Mouse (Mus musculus): ENCODE data around the gene Ube4a. TPM values are rescaled to one million over a fixed set of nuclear protein-coding genes. Genes with fewer than 3 reads are reported as not detected.

Ube4a gene
- polyA plus RNA-seq, 1 experiment from 2014 or later: 23.9 TPM

- Histone ChIP-seq H3K4me3 (no peak overlapping the region), H3K9me3 (no peaks in the 10 kb centered on the region), H3K27me3 (0 out of 2 replicates have a peak, but pooled peaks cover 3% of the 10 kb centered on the region), H3K36me3 (no peaks in the 10 kb centered on the region), H3K4me2 (no peak overlapping the region), H3K9ac (no peak overlapping the region), H3K4me1 (peaks cover 8% of the 10 kb centered on the region; the same call in 1 of the 2 replicates), H3K27ac (no peak overlapping the region)
- ATAC-seq (ENCODE audit: insufficient number of reproducible peaks, low FRiP score, low TSS enrichment, low read depth): no peak
- 88% methylated on average over 7 of the region's 7 CpGs for WGBS
These were observed 31.2 kb upstream of the Ube4a start for GRCm38 (mm10) chr9:44996590-44996989.

GRCm38 (mm10) chr9:44994962-44995361, 29.6 kb upstream of the Ube4a start:
- Histone ChIP-seq H3K9me3 (no peaks in the 10 kb centered on the region), H3K9ac (no peak overlapping the region), H3K4me3 (no peak overlapping the region), H3K27me3 (0 out of 2 replicates have a peak, but pooled peaks cover 3% of the 10 kb centered on the region), H3K4me2 (no peak overlapping the region), H3K27ac (no peak overlapping the region), H3K4me1 (peaks cover 8% of the 10 kb centered on the region; the same call in 1 of the 2 replicates), H3K36me3 (no peaks in the 10 kb centered on the region)
- WGBS: 63% methylated on average over 4 of the region's 4 CpGs
- no peak for ATAC-seq (ENCODE audit: insufficient number of reproducible peaks, low FRiP score, low TSS enrichment, low read depth)

GRCm38 (mm10) chr9:44993268-44993667, 27.9 kb upstream of the Ube4a start:
- Histone ChIP-seq H3K4me3 (no peak overlapping the region), H3K27ac (no peak overlapping the region), H3K4me2 (no peak overlapping the region), H3K27me3 (no peaks in the 10 kb centered on the region), H3K9ac (no peak overlapping the region), H3K9me3 (no peaks in the 10 kb centered on the region), H3K36me3 (no peaks in the 10 kb centered on the region), H3K4me1 (peaks cover 2% of the 10 kb centered on the region; the same call in 1 of the 2 replicates)
- WGBS: 73% methylated on average over 2 of the region's 2 CpGs
- no peak for ATAC-seq (ENCODE audit: insufficient number of reproducible peaks, low FRiP score, low TSS enrichment, low read depth)

- Histone ChIP-seq H3K9me3 (no peaks in the 10 kb centered on the region), H3K4me3 (no peak overlapping the region), H3K9ac (no peak overlapping the region), H3K36me3 (no peaks in the 10 kb centered on the region), H3K4me2 (no peak overlapping the region), H3K27ac (no peak overlapping the region), H3K27me3 (no peaks in the 10 kb centered on the region), H3K4me1 (no peaks in the 10 kb centered on the region)
- no peak for ATAC-seq (ENCODE audit: insufficient number of reproducible peaks, low FRiP score, low TSS enrichment, low read depth)
These were observed 26.9 kb upstream of the Ube4a start for GRCm38 (mm10) chr9:44992271-44992670.

- H3K4me3 ChIP-seq: no peak overlapping the region
- ATAC-seq (ENCODE audit: insufficient number of reproducible peaks, low FRiP score, low TSS enrichment, low read depth): no peak
- H3K9ac ChIP-seq: no peak overlapping the region
- no peaks in the 10 kb centered on the region for H3K36me3 ChIP-seq
- 77% methylated on average over 2 of the region's 2 CpGs for WGBS
- no peak overlapping the region for H3K4me2 ChIP-seq
- H3K4me1 ChIP-seq: no peaks in the 10 kb centered on the region
- no peak overlapping the region for H3K27ac ChIP-seq
- H3K27me3 ChIP-seq: no peaks in the 10 kb centered on the region
- no peaks in the 10 kb centered on the region for H3K9me3 ChIP-seq
These were observed 26.4 kb upstream of the Ube4a start for GRCm38 (mm10) chr9:44991821-44992220.

- H3K4me2 ChIP-seq: no peak overlapping the region
- no peaks in the 10 kb centered on the region for H3K36me3 ChIP-seq
- no peak overlapping the region for H3K9ac ChIP-seq
- H3K4me1 ChIP-seq: peaks cover 6% of the 10 kb centered on the region; the same call in 1 of the 2 replicates
- H3K9me3 ChIP-seq: no peaks in the 10 kb centered on the region
- no peak overlapping the region for H3K4me3 ChIP-seq
- no peak overlapping the region for H3K27ac ChIP-seq
- 28% methylated on average over 5 of the region's 5 CpGs for WGBS
- peak; percentile 61; the same call in 1 of the 2 replicates for ATAC-seq (ENCODE audit: insufficient number of reproducible peaks, low FRiP score, low TSS enrichment, low read depth)
- no peaks in the 10 kb centered on the region for H3K27me3 ChIP-seq
These were observed 21.6 kb upstream of the Ube4a start for GRCm38 (mm10) chr9:44986976-44987375.

GRCm38 (mm10) chr9:44986242-44986781, 20.9 kb upstream of the Ube4a start:
- H3K27me3 ChIP-seq: no peaks in the 10 kb centered on the region
- peak overlapping the region; percentile 15; the same call in 1 of the 2 replicates for H3K4me2 ChIP-seq
- H3K9ac ChIP-seq: no peak overlapping the region
- H3K4me1 ChIP-seq: peaks cover 6% of the 10 kb centered on the region; the same call in 1 of the 2 replicates
- peak; percentile 55; the same call in 1 of the 2 replicates for ATAC-seq (ENCODE audit: insufficient number of reproducible peaks, low FRiP score, low TSS enrichment, low read depth)
- no peak overlapping the region for H3K4me3 ChIP-seq
- H3K36me3 ChIP-seq: no peaks in the 10 kb centered on the region
- WGBS: 48% methylated on average over 14 of the region's 14 CpGs
- H3K27ac ChIP-seq: 0 out of 2 replicates have a peak overlapping the region, but pooled peaks have one; percentile 54
- H3K9me3 ChIP-seq: no peaks in the 10 kb centered on the region

GRCm38 (mm10) chr9:44985721-44986161, 20.3 kb upstream of the Ube4a start:
- Histone ChIP-seq H3K9ac (no peak overlapping the region), H3K9me3 (no peaks in the 10 kb centered on the region), H3K4me1 (peaks cover 6% of the 10 kb centered on the region; the same call in 1 of the 2 replicates), H3K36me3 (no peaks in the 10 kb centered on the region), H3K4me2 (no peak overlapping the region), H3K27me3 (no peaks in the 10 kb centered on the region), H3K4me3 (no peak overlapping the region), H3K27ac (0 out of 2 replicates have a peak overlapping the region, but pooled peaks have one; percentile 54)
- WGBS: 79% methylated on average over 3 of the region's 3 CpGs
- no peak for ATAC-seq (ENCODE audit: insufficient number of reproducible peaks, low FRiP score, low TSS enrichment, low read depth)

- no peaks in the 10 kb centered on the region for H3K9me3 ChIP-seq
- no peak overlapping the region for H3K27ac ChIP-seq
- no peak for ATAC-seq (ENCODE audit: insufficient number of reproducible peaks, low FRiP score, low TSS enrichment, low read depth)
- H3K9ac ChIP-seq: no peak overlapping the region
- H3K4me2 ChIP-seq: no peak overlapping the region
- no peaks in the 10 kb centered on the region for H3K27me3 ChIP-seq
- 76% methylated on average over 2 of the region's 2 CpGs for WGBS
- H3K36me3 ChIP-seq: no peaks in the 10 kb centered on the region
- peaks cover 6% of the 10 kb centered on the region; the same call in 1 of the 2 replicates for H3K4me1 ChIP-seq
- H3K4me3 ChIP-seq: no peak overlapping the region
These were observed 17.6 kb upstream of the Ube4a start for GRCm38 (mm10) chr9:44983001-44983400.

GRCm38 (mm10) chr9:44982531-44982930, 17.1 kb upstream of the Ube4a start:
- 90% methylated on average over 3 of the region's 3 CpGs for WGBS
- Histone ChIP-seq H3K36me3 (no peaks in the 10 kb centered on the region), H3K27me3 (no peaks in the 10 kb centered on the region), H3K4me2 (no peak overlapping the region), H3K27ac (no peak overlapping the region), H3K9ac (no peak overlapping the region), H3K9me3 (no peaks in the 10 kb centered on the region), H3K4me1 (peaks cover 6% of the 10 kb centered on the region; the same call in 1 of the 2 replicates), H3K4me3 (no peak overlapping the region)
- ATAC-seq (ENCODE audit: insufficient number of reproducible peaks, low FRiP score, low TSS enrichment, low read depth): no peak

GRCm38 (mm10) chr9:44982081-44982480, 16.7 kb upstream of the Ube4a start:
- H3K4me1 ChIP-seq: peaks cover 6% of the 10 kb centered on the region; the same call in 1 of the 2 replicates
- no peaks in the 10 kb centered on the region for H3K9me3 ChIP-seq
- WGBS: 89% methylated on average over 8 of the region's 8 CpGs
- no peak overlapping the region for H3K4me2 ChIP-seq
- H3K9ac ChIP-seq: no peak overlapping the region
- no peak for ATAC-seq (ENCODE audit: insufficient number of reproducible peaks, low FRiP score, low TSS enrichment, low read depth)
- no peaks in the 10 kb centered on the region for H3K36me3 ChIP-seq
- H3K27ac ChIP-seq: no peak overlapping the region
- no peak overlapping the region for H3K4me3 ChIP-seq
- no peaks in the 10 kb centered on the region for H3K27me3 ChIP-seq

- Histone ChIP-seq H3K4me2 (no peak within 1 kb of the TSS), H3K4me1 (peaks cover 6% of the 10 kb centered on the region; the same call in 1 of the 2 replicates), H3K36me3 (no peaks in the 10 kb centered on the region), H3K9ac (no peak within 1 kb of the TSS), H3K27me3 (no peaks in the 10 kb centered on the region), H3K27ac (no peak within 1 kb of the TSS), H3K4me3 (no peak within 1 kb of the TSS), H3K9me3 (no peaks in the 10 kb centered on the region)
- WGBS: 75% methylated on average over 4 of the region's 4 CpGs
- no peak for ATAC-seq (ENCODE audit: insufficient number of reproducible peaks, low FRiP score, low TSS enrichment, low read depth)
These were observed 16.3 kb upstream of the Ube4a start, which contains the start of gene Cd3d for GRCm38 (mm10) chr9:44981676-44982075. Gene Cd3d (plus strand): TSS chr9:44981786.

Measured in limb, embryonic 15.5 days (tissue).